Mouse (Mus musculus) CD4-positive helper T cell, adult 2 months (primary cell): ENCODE results near the gene Kirrel3.

Source experiments
- DNase-seq: peaks from one replicate; pipeline ENCODE4 v3.0.0-alpha.2; 2012; ENCODE audit warnings: low read depth, missing footprints, low spot score

The Kirrel3 gene

DNA sequence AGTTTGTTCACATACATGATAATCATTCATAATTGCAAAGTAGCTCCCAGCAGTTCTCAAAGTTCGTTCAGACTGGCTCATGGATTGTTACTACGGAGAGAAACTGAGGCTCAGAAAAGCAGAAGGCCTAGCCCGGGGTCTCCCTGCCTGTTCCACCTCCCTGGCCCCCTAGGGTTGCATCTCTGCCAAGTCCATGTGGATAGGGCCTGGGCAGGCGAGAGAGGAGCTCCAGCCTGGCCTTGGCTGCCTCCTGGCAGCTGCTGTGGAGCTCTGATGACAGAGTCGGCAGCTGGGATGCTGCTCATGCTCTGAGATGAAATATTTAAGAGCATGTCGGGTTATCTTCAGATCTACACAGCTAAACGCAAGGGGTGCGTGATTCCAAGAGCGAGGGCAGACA, 459.6 kb downstream of the Kirrel3 start:
- DNase-seq = no peak

- DNase-seq = no peak
These were observed 461.6 kb downstream of the Kirrel3 start for GRCm38 (mm10) chr9:34947258-34947657.

DNA sequence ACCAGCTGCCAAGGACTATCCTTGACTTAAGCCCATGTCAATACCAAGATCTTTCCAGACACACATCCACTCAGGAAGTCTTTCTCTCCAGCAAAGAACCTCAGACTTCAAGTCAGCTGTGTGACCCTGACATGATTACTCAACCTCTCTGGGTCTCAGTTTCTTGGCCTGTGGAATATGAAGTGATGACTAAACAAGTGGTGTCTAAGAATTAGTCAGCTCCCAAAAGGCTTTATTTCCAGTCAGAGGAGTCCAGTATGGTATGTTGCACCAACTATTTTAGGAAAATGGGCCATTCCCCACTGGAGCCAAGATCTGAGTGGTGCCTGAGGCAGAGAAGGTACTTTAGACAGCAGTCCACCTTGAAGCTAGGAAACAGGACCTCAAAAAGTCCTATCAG, 462.0 kb downstream of the Kirrel3 start:
- DNase-seq = no peak

GRCm38 (mm10) chr9:34953420-34953819, 467.7 kb downstream of the Kirrel3 start:
- no peak for DNase-seq

DNA sequence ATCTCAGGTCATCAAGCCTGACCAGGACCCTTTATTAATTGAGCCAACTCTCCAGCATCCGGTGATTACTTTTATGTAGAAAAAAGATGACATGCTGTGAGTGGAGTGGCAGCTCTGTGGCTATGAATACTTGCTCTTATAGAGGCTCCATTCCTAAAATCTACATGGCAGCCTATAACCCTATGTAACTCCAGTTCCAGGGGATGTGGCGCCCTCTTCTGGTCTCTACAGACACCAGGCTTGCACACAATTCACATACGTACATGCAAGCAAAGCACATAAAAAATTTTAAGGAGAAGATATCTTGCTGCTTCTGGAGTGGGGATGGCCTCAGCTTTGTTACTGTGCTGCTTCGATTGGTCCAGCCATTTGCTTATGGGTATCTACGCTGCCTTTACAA, 468.5 kb downstream of the Kirrel3 start:
- peak; percentile 11 for DNase-seq

- no peak for DNase-seq
These were observed 470.8 kb downstream of the Kirrel3 start for GRCm38 (mm10) chr9:34956512-34956911.

DNA sequence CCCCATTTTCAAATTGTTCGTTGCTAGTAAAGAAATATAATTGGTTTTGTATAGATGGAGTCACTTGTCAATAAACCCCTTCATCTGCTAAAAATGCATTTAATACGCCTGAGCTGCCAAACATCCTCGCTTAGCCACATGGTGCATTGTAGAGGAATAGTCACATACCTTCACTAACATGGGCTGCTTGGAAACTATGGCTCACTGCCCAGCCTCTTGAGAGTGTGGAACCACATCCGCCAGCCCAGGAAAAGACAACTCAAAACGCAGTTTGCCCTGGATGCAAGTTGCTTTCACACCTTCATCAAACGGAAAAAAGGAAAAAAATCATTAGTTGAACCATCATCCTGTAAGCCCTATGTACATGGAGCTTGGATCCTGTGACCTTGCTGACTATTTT, 472.0 kb downstream of the Kirrel3 start:
- DNase-seq = no peak

DNA sequence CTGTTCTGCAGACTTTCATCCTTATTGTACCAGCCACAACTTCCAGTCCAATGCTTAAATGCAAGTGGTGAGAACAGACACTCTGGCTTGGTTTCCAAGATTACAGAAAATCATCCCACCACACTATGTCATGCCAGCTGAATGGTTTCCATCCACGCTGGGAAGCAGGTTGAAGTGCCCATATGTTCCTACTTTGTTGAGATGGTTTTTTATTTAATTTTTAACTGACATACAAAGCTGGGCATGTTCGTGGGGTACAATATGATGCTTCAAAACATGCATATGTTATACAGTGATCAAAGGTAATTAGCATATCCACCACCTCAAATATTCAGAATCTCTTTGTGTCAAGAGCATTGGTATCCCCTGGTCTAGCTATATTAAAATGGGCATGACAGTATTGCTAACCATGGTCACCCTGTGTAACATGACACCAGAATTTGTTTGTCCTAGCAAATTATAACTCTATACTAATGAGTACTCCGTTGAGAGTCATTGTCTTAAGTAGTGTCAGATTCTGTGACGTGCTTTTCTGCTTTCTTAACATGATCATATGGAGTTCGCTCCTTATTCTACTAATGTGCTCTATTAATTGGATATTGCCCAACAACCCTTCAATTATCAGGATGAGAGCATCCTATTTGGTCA, 472.6 kb downstream of the Kirrel3 start:
- no peak for DNase-seq

- DNase-seq = no peak
These were observed 475.0 kb downstream of the Kirrel3 start for GRCm38 (mm10) chr9:34960736-34961135.

DNA sequence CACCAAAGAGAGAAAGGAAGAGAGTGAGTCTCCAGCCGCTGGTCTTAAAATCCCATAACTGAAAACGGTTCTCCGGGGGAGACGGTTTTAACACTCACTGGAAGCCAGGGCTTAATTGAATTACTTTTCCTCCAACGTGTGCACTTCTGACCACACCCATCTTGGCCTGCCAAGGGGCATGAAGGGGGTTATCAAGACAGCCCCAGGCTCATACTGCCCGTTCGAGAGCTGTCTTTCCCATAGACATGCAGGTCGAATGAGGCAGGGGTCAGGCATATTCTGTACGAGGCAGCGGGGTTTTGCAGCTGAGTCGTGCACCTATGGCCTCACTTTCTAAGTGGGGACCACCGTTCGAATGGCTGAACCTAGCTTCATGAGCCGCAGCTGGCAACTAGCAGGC, 475.5 kb downstream of the Kirrel3 start:
- no peak for DNase-seq

DNA sequence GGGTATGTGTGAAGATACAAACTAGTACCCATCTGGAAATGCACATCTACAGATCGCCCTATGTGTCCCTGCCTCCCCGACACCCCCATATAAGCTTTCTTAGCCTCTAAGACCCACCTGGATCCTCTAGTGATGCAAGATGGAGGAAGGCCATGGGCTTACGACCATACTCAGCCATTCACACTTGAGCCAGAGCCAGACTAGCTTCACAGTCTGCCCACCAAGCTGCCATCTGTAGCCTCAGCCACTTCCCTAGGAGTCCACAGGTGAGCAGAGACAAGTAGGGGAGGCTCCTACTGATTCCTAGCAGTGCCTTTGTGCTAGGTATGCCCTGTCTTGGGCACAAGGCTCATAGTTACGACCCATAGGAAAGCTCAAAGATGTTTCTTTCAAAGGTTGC, 476.6 kb downstream of the Kirrel3 start:
- no peak for DNase-seq

- DNase-seq = no peak
These were observed 477.9 kb downstream of the Kirrel3 start for GRCm38 (mm10) chr9:34963593-34963992.

DNA sequence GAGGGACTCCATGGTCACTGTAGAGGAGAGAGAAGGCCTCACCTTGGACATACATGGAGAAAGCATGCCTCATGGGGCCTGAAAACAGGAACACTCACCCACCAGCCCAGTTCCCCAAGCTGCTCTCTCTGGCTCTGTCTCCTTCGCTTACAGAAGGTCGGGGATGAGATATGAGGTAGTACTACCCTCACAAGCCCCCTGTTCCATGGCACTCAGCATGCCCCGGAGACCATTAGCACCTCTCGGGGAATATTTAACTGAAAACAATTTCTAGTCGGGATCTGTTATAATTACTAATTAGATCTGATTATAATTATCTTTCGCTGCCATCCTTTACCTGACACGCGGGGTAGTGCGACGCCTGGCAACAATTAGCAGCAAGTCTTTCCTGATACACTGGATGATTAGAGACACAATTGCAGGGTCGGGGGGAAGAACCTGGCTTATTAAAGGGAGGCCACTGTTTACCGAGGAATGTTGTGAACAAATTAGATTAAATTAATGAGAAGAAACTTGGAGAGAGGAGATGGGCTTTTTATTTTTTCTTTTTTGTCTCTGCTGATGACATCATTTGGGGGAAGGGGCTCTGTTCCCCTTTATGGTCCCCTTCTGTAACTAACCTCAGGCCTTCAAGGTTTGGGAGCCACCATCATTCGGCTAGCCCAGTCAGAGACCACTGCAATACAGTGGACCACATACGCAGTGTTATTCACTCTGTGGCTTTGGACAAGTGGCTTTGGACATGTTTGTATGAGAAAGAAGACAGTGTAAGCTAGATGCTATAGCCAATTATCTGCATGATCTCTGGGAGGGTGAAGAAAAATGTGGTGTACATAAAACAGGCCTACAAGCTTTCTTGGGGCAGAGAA, 478.7 kb downstream of the Kirrel3 start:
- no peak for DNase-seq

GRCm38 (mm10) chr9:34965041-34965415, 479.3 kb downstream of the Kirrel3 start:
- DNase-seq = no peak

- DNase-seq = no peak
These were observed 482.1 kb downstream of the Kirrel3 start for GRCm38 (mm10) chr9:34967772-34968171.

DNA sequence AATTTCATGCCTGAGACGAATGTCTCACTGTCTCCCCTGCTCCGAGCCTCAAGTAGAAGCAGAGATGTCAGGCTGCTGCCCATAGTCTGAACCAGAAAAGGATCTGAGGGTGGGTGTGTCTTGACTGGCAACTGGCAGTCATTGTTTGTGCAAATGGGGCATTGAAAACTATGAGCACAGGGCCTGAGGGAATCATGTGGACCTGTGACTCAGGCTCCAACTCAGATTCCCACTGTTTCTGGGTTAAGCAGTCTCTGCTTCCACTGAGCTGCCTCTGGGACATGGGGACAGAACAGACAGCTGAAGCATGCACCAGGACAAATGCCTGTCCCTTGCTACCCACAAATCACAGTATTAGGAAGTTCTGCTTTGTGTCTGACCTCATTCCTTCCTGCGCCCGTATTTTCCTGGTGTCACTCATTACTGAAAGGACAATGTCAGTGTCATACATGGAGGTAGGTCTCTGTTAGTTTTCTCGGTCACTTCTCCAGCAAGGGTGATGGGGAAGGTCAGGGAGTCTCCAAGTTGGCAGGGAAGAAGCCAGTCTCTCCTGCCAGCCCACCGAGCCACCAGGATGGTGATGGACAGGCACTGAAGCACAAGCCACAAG, 484.3 kb downstream of the Kirrel3 start:
- DNase-seq = no peak

- no peak for DNase-seq
These were observed 488.6 kb downstream of the Kirrel3 start for GRCm38 (mm10) chr9:34974326-34974725.

DNA sequence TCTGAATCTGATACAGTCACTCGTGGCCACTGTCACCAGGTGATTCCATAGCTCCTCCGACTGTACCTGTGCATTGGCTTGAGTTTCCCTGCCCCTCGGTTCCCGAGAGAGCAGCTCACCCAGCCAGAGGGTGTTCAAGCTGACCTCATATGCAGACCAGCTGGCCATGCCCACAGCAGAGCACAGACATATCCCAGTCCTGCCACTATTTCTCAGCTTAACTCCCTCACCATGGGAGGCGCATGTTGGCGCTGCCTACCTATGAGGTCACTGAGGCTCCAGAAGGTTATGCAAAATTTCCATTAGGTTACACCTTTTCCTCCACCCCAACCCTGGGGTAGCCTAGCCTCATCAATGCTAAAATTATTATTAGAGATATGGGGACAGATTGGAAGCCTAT, 489.6 kb downstream of the Kirrel3 start:
- no peak for DNase-seq

DNA sequence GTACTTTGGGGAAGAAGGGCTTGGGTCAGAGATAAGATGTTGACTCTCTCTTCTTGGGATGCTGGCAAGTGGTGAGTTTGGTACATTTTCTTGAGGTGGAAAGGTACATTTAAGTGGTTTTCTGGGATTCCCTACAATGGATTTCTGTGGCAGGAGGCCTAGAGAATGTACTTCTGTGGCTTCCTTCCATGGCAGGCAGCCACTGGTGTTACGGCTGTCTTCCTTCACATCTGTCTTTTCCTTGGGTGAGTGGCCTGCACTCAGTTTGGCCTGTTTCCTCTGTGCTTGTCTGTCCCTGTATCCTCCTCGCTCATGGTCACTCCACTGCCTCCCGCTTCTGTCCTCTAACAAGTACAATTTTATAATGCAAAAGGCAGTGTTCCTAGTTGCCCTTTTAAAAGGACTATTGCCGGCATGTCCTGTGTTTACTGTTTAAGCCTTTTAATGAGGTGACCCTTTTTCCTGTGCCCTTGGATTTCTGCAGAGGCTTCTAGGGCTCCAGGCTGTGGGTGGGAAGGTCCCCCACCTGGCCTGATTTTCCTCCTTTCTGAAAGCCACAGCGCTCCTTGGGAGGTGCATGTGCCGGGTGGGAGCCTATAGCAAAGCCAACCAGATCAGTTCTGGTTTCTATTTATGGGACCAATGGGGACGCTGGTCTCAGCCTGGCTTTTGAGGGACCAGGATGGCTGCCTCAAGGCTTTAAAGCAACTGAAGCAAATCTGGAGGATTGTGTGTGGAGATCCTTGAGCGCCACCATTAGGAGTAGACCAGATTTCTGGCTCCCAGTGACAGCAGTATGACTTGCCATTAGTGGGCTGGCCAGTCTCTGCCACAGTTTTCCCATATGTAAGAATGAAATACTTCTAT, 491.1 kb downstream of the Kirrel3 start:
- DNase-seq = no peak

DNA sequence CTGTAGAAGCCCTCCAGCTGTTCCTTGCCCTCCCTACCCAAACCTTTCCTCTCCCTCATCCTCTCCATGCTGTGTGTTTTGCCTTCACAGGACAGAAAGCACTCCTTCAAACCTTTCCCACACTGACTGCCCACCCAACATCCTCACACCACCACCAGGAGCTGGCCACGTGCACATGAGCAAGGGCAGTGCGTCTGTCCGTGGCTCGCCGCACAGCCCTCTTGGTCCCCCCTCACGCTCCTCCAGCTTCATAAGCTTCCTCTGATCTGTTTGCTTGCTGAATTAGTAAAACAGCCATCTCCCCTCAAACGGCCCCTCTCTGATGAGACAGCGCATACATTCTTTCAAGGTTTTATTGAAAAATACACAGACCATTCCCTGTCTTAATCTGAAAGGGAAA, 492.0 kb downstream of the Kirrel3 start:
- DNase-seq = no peak

- no peak for DNase-seq
These were observed 492.5 kb downstream of the Kirrel3 start for GRCm38 (mm10) chr9:34978229-34978628.
